Mouse (Mus musculus): ENCODE results near the gene Tnrc6c. TPM values are rescaled to one million over a fixed set of nuclear protein-coding genes. Genes with fewer than 3 reads are reported as not detected.

The Tnrc6c gene
- total and polyA plus RNA-seq, 2 experiments from 2014 or later = 26.5 to 79.8 TPM

DNA sequence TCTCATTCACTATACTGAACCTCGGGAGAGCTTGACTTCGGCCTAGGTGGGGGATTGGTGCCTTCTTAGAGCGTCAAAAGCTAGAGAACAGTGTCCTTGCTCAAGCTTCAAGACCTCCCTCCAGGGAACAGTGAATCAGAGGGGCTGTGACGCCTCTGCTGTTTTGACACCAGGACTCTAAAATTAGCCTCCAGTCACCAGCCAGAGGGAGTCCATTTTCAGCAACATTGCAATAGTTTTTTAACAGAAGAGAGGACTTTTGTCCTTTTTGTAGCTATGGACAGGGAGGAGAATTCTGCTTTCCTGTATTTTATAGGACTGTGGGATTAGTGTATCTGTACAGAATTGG, 76.4 kb downstream of the Tnrc6c start:
- WGBS = 67% methylated on average over 4 of the region's 4 CpGs
- no peak overlapping the region for H3K9ac ChIP-seq (replicated peaks; ENCODE audit: low read length, poor library complexity, severe bottlenecking)
- no peak overlapping the region for H3K4me3 ChIP-seq (ENCODE audit: low read depth, low read length)
- no peak overlapping the region for H3K4me2 ChIP-seq (ENCODE audit: low read depth, low read length, poor library complexity, severe bottlenecking)
- peaks cover 3% of the 10 kb centered on the region; the same call in 1 of the 2 replicates for H3K4me1 ChIP-seq (ENCODE audit: insufficient read depth, low read length)
- peaks cover 16% of the 10 kb centered on the region for H3K36me3 ChIP-seq (ENCODE audit: insufficient read depth, low read length)
- H3K9me3 ChIP-seq (ENCODE audit: low read length) = no peaks in the 10 kb centered on the region
- no peak for TF ChIP-seq CTCF (IDR thresholded peaks at IDR 0.05)
- H3K27ac ChIP-seq (ENCODE audit: low read depth, low read length) = no peak overlapping the region
- ATAC-seq (ENCODE audit: low FRiP score) (no peak), DNase-seq (ENCODE audit: low spot score) (no peak)
- no peaks in the 10 kb centered on the region for H3K27me3 ChIP-seq (ENCODE audit: insufficient read depth, low read length)

DNA sequence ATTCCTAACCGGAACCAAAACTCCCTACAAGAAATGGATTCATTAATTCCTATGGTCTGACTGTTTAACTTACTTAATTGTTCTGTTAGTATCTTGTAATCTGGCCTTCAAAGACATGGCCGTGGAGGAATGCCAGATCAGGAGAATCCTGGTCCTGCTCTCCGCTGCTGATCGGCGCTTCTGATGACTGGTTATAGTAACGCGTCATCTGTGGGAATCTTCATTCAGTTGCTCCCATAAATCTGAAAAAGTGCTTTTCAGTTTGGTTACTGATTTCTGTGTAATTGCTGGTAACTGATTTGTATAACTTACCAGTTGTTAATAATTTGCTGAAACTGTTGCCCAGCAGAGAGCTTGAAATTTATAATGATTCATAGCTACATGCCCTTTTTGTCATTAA, 77.4 kb downstream of the Tnrc6c start:
- no peaks in the 10 kb centered on the region for H3K27me3 ChIP-seq (ENCODE audit: insufficient read depth, low read length)
- peaks cover 3% of the 10 kb centered on the region; the same call in 1 of the 2 replicates for H3K4me1 ChIP-seq (ENCODE audit: insufficient read depth, low read length)
- H3K36me3 ChIP-seq (ENCODE audit: insufficient read depth, low read length) = peaks cover 22% of the 10 kb centered on the region
- H3K27ac ChIP-seq (ENCODE audit: low read depth, low read length) = no peak overlapping the region
- WGBS = 89% methylated on average over 7 of the region's 7 CpGs
- no peak overlapping the region for H3K9ac ChIP-seq (replicated peaks; ENCODE audit: low read length, poor library complexity, severe bottlenecking)
- no peak for TF ChIP-seq CTCF (IDR thresholded peaks at IDR 0.05)
- DNase-seq (ENCODE audit: low spot score) (no peak), ATAC-seq (ENCODE audit: low FRiP score) (no peak)
- H3K4me3 ChIP-seq (ENCODE audit: low read depth, low read length) = no peak overlapping the region
- H3K4me2 ChIP-seq (ENCODE audit: low read depth, low read length, poor library complexity, severe bottlenecking) = no peak overlapping the region
- no peaks in the 10 kb centered on the region for H3K9me3 ChIP-seq (ENCODE audit: low read length)

DNA sequence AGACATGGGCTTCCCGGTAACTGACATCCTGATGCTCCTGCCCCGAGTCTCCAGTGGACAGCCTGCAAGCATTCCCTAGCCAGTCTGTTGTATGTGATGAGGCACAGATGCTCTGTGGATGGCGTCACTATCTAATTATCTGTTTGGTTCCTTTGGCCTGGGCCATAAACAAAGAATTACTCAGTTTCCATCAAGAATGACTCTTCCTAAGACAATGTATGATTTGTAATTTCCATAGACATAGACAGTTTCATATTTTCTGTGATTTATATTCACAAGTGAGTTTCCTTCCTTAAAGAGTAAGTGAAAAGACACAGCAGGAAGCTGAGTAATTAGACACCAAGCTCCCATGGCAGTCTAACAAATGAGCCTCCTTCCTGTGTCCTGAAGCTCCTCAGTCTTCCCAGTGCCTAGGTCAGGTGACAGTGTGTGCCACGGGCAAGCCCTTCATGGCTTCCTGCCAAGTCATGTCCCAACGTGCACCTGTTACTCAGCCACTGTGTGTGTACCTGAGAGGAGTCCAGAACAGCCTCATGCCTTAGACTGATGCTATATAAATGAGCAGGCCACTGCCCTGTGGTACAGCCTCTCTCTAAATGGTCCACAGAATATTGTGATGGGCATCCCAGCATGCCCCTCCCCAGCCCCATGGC, 82.1 kb downstream of the Tnrc6c start:
- DNase-seq (ENCODE audit: low spot score) = peak; percentile 8
- peaks cover 61% of the 10 kb centered on the region for H3K36me3 ChIP-seq (ENCODE audit: insufficient read depth, low read length)
- no peaks in the 10 kb centered on the region for H3K27me3 ChIP-seq (ENCODE audit: insufficient read depth, low read length)
- no peaks in the 10 kb centered on the region for H3K4me1 ChIP-seq (ENCODE audit: insufficient read depth, low read length)
- TF ChIP-seq CTCF (IDR thresholded peaks at IDR 0.05) = no peak
- no peak overlapping the region for H3K4me3 ChIP-seq (ENCODE audit: low read depth, low read length)
- H3K9ac ChIP-seq (replicated peaks; ENCODE audit: low read length, poor library complexity, severe bottlenecking) = no peak overlapping the region
- no peak for ATAC-seq (ENCODE audit: low FRiP score)
- 68% methylated on average over 5 of the region's 5 CpGs for WGBS
- H3K9me3 ChIP-seq (ENCODE audit: low read length) = no peaks in the 10 kb centered on the region
- H3K4me2 ChIP-seq (ENCODE audit: low read depth, low read length, poor library complexity, severe bottlenecking) = no peak overlapping the region
- no peak overlapping the region for H3K27ac ChIP-seq (ENCODE audit: low read depth, low read length)

DNA sequence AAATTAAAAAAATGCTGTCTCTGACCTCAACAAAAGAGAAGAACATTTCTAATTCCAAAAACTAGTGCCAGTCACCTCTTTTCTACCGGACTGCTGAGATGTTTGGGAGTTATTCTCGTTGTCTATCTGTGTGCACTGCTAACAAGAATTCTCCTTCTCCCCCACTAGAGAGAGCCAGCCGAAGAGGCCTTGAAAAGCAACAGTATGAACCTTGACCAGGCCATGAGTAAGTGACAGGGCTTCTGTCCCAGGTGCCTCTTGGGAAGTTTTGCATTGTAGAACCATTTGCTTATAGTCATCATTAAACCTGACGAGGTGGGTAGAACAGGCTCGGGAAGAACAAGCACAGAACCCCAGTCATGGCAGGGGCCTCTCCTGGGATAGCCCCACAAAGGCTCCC, 84.0 kb downstream of the Tnrc6c start:
- H3K4me2 ChIP-seq (ENCODE audit: low read depth, low read length, poor library complexity, severe bottlenecking) = no peak overlapping the region
- 94% methylated on average over 5 of the region's 5 CpGs for WGBS
- no peak for ATAC-seq (ENCODE audit: low FRiP score)

DNA sequence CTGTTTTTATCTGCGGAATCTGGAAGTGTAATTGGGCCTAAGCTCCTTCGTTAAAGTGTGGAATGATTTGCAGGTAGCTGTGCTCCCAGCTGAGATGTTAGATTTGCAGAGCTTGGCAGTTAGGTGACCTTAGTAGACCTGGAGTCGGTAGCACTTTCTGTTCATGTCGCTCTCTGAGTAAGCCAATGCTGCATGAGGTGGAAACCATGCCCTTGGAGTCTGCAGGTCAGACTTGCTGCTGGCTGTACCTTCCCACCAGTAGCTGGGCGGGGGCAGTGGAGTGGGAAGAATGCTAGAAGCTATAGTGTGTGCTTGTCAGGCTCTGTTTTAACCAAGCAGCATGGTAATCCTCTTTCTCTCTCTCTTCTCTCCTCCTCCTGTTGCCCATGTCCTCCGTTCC, 87.0 kb downstream of the Tnrc6c start:
- Histone ChIP-seq H3K27ac (ENCODE audit: low read depth, low read length) (no peak overlapping the region), H3K36me3 (ENCODE audit: insufficient read depth, low read length) (peaks cover 83% of the 10 kb centered on the region), H3K9ac (replicated peaks; ENCODE audit: low read length, poor library complexity, severe bottlenecking) (no peak overlapping the region), H3K27me3 (ENCODE audit: insufficient read depth, low read length) (no peaks in the 10 kb centered on the region), H3K4me2 (ENCODE audit: low read depth, low read length, poor library complexity, severe bottlenecking) (no peak overlapping the region), H3K4me3 (ENCODE audit: low read depth, low read length) (no peak overlapping the region), H3K9me3 (ENCODE audit: low read length) (no peaks in the 10 kb centered on the region), H3K4me1 (ENCODE audit: insufficient read depth, low read length) (no peaks in the 10 kb centered on the region)
- no peak for TF ChIP-seq CTCF (IDR thresholded peaks at IDR 0.05)
- ATAC-seq (ENCODE audit: low FRiP score) = no peak
- no peak for DNase-seq (ENCODE audit: low spot score)
- WGBS = 91% methylated on average over 6 of the region's 6 CpGs

More for the DNA sequence above, 84.0 kb downstream of the Tnrc6c start:
- DNase-seq (ENCODE audit: low spot score) = no peak
- no peak overlapping the region for H3K27ac ChIP-seq (ENCODE audit: low read depth, low read length)
- no peak overlapping the region for H3K4me3 ChIP-seq (ENCODE audit: low read depth, low read length)
- H3K27me3 ChIP-seq (ENCODE audit: insufficient read depth, low read length) = no peaks in the 10 kb centered on the region
- H3K4me1 ChIP-seq (ENCODE audit: insufficient read depth, low read length) = no peaks in the 10 kb centered on the region
- peaks cover 75% of the 10 kb centered on the region for H3K36me3 ChIP-seq (ENCODE audit: insufficient read depth, low read length)
- H3K9ac ChIP-seq (replicated peaks; ENCODE audit: low read length, poor library complexity, severe bottlenecking) = no peak overlapping the region
- TF ChIP-seq CTCF (IDR thresholded peaks at IDR 0.05) = no peak
- no peaks in the 10 kb centered on the region for H3K9me3 ChIP-seq (ENCODE audit: low read length)

DNA sequence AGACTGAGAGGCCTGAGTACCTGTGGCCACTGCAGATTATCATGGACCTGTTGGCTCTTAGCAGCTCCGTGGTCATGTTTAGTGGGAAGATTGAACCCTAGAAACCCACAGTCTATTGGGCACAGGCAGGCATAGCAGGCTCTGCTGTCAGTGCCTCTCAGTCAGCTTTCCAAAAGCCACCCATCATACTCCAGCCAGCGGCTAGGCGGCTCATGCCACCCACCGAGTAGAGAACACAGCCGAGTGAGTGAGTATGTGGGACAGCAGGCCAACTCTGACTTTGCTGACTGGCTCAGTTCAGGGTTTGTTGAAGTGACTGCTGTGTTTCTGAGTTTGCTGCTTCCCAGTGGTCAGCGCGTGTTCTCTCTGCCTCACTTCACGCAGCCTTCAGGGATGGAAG, 88.2 kb downstream of the Tnrc6c start:
- no peak for TF ChIP-seq CTCF (IDR thresholded peaks at IDR 0.05)
- Histone ChIP-seq H3K4me3 (ENCODE audit: low read depth, low read length) (no peak overlapping the region), H3K4me1 (ENCODE audit: insufficient read depth, low read length) (no peaks in the 10 kb centered on the region), H3K36me3 (ENCODE audit: insufficient read depth, low read length) (peaks cover 84% of the 10 kb centered on the region), H3K4me2 (ENCODE audit: low read depth, low read length, poor library complexity, severe bottlenecking) (no peak overlapping the region), H3K9ac (replicated peaks; ENCODE audit: low read length, poor library complexity, severe bottlenecking) (no peak overlapping the region), H3K9me3 (ENCODE audit: low read length) (no peaks in the 10 kb centered on the region), H3K27ac (ENCODE audit: low read depth, low read length) (no peak overlapping the region), H3K27me3 (ENCODE audit: insufficient read depth, low read length) (no peaks in the 10 kb centered on the region)
- no peak for DNase-seq (ENCODE audit: low spot score)
- no peak for ATAC-seq (ENCODE audit: low FRiP score)
- WGBS = 89% methylated on average over 8 of the region's 8 CpGs

Measured in midbrain, postnatal 0 days (tissue).